ENCODE assay signal across 18 mouse cellular contexts in genomic region chr17:67349594-67349993, GRCm38 (mm10). TPM values are rescaled to one million over a fixed set of nuclear protein-coding genes. Genes with fewer than 3 reads are reported as not detected.
DNase-seq lines count a peak whose midpoint lies in the region; ATAC-seq and TF ChIP-seq lines count a peak whose summit lies in the region.
"Had no signal": no experiment of that assay in that cellular context is flagged by ENCODE, and none has a peak within 500 bp of the region (broad histone marks: within the 10 kb centered on the region; RNA-seq: fewer than 3 reads in every experiment).

No protein-coding gene starts in this region.

- intact Hi-C loops in heart, adult 2 months (cut with DNase I): no loop called here

- no peak overlapping the region for H3K9ac ChIP-seq in heart, adult 2 months (ENCODE audit: low read depth, low read length)
- no peak overlapping the region for H3K9ac ChIP-seq in liver, embryonic 14.5 days (replicated peaks)
- no peak overlapping the region for H3K9ac ChIP-seq in liver, embryonic 11.5 days (ENCODE audit: low read depth, low read length)
- H3K9ac ChIP-seq in kidney, embryonic 16.5 days (replicated peaks; ENCODE audit: low read length): no peak overlapping the region
- H3K9ac ChIP-seq: forebrain, embryonic 13.5 days; heart, embryonic 12.5 days; liver, embryonic 13.5 days; midbrain, embryonic 13.5 days had no signal

- peak; percentile 59 for TF ChIP-seq CTCF in heart, adult 2 months (IDR thresholded peaks at IDR 0.05)
- TF ChIP-seq CTCF in liver, embryonic 14.5 days (IDR thresholded peaks at IDR 0.05; ENCODE audit: low read depth): 0 out of 2 replicates have a peak, but pooled peaks have one; percentile 31

- no peak for TF ChIP-seq POLR2A in heart, adult 2 months (IDR thresholded peaks at IDR 0.05; ENCODE audit: insufficient read depth, low read depth, low read length)

- H3K9me3 ChIP-seq in heart, embryonic 10.5 days: no peaks in the 10 kb centered on the region
- no peaks in the 10 kb centered on the region for H3K9me3 ChIP-seq in liver, embryonic 14.5 days (ENCODE audit: control insufficient read depth, low read length)
- no peaks in the 10 kb centered on the region for H3K9me3 ChIP-seq in liver, embryonic 11.5 days (ENCODE audit: control insufficient read depth, low read length)
- H3K9me3 ChIP-seq in kidney, embryonic 16.5 days (ENCODE audit: low read length): peaks cover 2% of the 10 kb centered on the region; the same call in 1 of the 2 replicates
- H3K9me3 ChIP-seq: forebrain, embryonic 13.5 days; heart, embryonic 12.5 days; limb, embryonic 10.5 days; liver, embryonic 13.5 days; midbrain, embryonic 13.5 days had no signal

- H3K4me3 ChIP-seq in heart, adult 2 months: no peak overlapping the region
- H3K4me3 ChIP-seq in heart, embryonic 10.5 days: no peak overlapping the region
- no peak overlapping the region for H3K4me3 ChIP-seq in liver, embryonic 14.5 days (ENCODE audit: insufficient read depth in 1 of 2, low read depth in 2 of 2, low read length in 2 of 2)
- H3K4me3 ChIP-seq in liver, embryonic 11.5 days (ENCODE audit: low read depth, low read length): no peak overlapping the region
- no peak overlapping the region for H3K4me3 ChIP-seq in kidney, embryonic 16.5 days (ENCODE audit: low read length)
- H3K4me3 ChIP-seq: forebrain, embryonic 13.5 days; heart, embryonic 12.5 days; limb, embryonic 10.5 days; liver, embryonic 13.5 days; midbrain, embryonic 13.5 days had no signal

- peaks cover 5% of the 10 kb centered on the region; the same call in 1 of the 2 replicates for H3K79me2 ChIP-seq in heart, adult 2 months (replicated peaks; ENCODE audit: control insufficient read depth, insufficient read depth, low read length)

- DNase-seq in heart, adult 2 months: no peak
- no peak for DNase-seq in heart, embryonic 10.5 days (ENCODE audit: low spot score)
- DNase-seq in liver, embryonic 14.5 days (ENCODE audit: low read depth in 3 of 3, low spot score in 3 of 3): no peak
- no peak for DNase-seq in liver, embryonic 11.5 days (ENCODE audit: low spot score)
- peak; percentile 9 for DNase-seq in thymus, postnatal 4 days
- DNase-seq in thymus, postnatal 10 days (ENCODE audit: low spot score in 2 of 2): no peak
- DNase-seq in spleen, postnatal 14 days (ENCODE audit: low spot score in 2 of 2): no peak
- DNase-seq: cerebellum, adult 11 months; cerebellum, postnatal 25 days; gastrocnemius, postnatal 36 days; heart, postnatal 36 days; liver, embryonic 13.5 days had no signal

- no peak for ATAC-seq in liver, embryonic 14.5 days (ENCODE audit: insufficient read depth)
- ATAC-seq in liver, embryonic 11.5 days (replicated peaks; ENCODE audit: low FRiP score): no peak
- no peak for ATAC-seq in kidney, embryonic 16.5 days (ENCODE audit: low FRiP score, low TSS enrichment)
- ATAC-seq: forebrain, embryonic 13.5 days; midbrain, embryonic 13.5 days had no signal

- H3K27ac ChIP-seq in heart, adult 2 months: peak overlapping the region; percentile 99
- no peak overlapping the region for H3K27ac ChIP-seq in heart, embryonic 10.5 days
- H3K27ac ChIP-seq in liver, embryonic 14.5 days: no peak overlapping the region
- H3K27ac ChIP-seq in liver, embryonic 11.5 days (ENCODE audit: low read depth, low read length): no peak overlapping the region
- no peak overlapping the region for H3K27ac ChIP-seq in kidney, embryonic 16.5 days (ENCODE audit: low read length)
- H3K27ac ChIP-seq: forebrain, embryonic 13.5 days; limb, embryonic 10.5 days; liver, embryonic 13.5 days; macrophage; midbrain, embryonic 13.5 days had no signal

- H3K36me3 ChIP-seq in heart, adult 2 months (ENCODE audit: control insufficient read depth, insufficient read depth, low read length): peaks cover 16% of the 10 kb centered on the region
- no peaks in the 10 kb centered on the region for H3K36me3 ChIP-seq in heart, embryonic 10.5 days
- H3K36me3 ChIP-seq in liver, embryonic 14.5 days (replicated peaks; ENCODE audit: control insufficient read depth, insufficient read depth, low read depth): no peaks in the 10 kb centered on the region
- H3K36me3 ChIP-seq in liver, embryonic 11.5 days (ENCODE audit: control insufficient read depth, insufficient read depth, low read length): no peaks in the 10 kb centered on the region
- no peaks in the 10 kb centered on the region for H3K36me3 ChIP-seq in kidney, embryonic 16.5 days (ENCODE audit: insufficient read depth, low read length)
- H3K36me3 ChIP-seq: heart, embryonic 12.5 days; limb, embryonic 10.5 days; liver, embryonic 13.5 days; midbrain, embryonic 13.5 days had no signal

- no peaks in the 10 kb centered on the region for H3K27me3 ChIP-seq in heart, adult 2 months (ENCODE audit: control insufficient read depth, insufficient read depth, low read length)
- peaks cover 9% of the 10 kb centered on the region; the same call in 1 of the 2 replicates for H3K27me3 ChIP-seq in heart, embryonic 10.5 days (ENCODE audit: insufficient read depth, poor library complexity, severe bottlenecking)
- H3K27me3 ChIP-seq in liver, embryonic 14.5 days (ENCODE audit: control insufficient read depth, insufficient read depth, low read length): peaks cover 23% of the 10 kb centered on the region
- peaks cover 23% of the 10 kb centered on the region for H3K27me3 ChIP-seq in liver, embryonic 11.5 days (replicated peaks; ENCODE audit: control insufficient read depth, insufficient read depth, low read length)
- no peaks in the 10 kb centered on the region for H3K27me3 ChIP-seq in kidney, embryonic 16.5 days (ENCODE audit: insufficient read depth, low read length)
- H3K27me3 ChIP-seq: heart, embryonic 12.5 days had no signal

- 94% methylated on average over 8 of the region's 8 CpGs for WGBS in heart, adult 2 months
- 90% methylated on average over 8 of the region's 8 CpGs for WGBS in heart, embryonic 10.5 days
- WGBS in liver, embryonic 14.5 days (ENCODE audit: insufficient replicate concordance): 70% methylated on average over 8 of the region's 8 CpGs
- 88% methylated on average over 8 of the region's 8 CpGs for WGBS in liver, embryonic 11.5 days
- 93% methylated on average over 8 of the region's 8 CpGs for WGBS in kidney, embryonic 16.5 days

- H3K4me1 ChIP-seq in heart, adult 2 months (ENCODE audit: control insufficient read depth, insufficient read depth, low read length): peaks cover 23% of the 10 kb centered on the region
- peaks cover 5% of the 10 kb centered on the region; the same call in 1 of the 2 replicates for H3K4me1 ChIP-seq in heart, embryonic 10.5 days
- no peaks in the 10 kb centered on the region for H3K4me1 ChIP-seq in liver, embryonic 14.5 days (replicated peaks; ENCODE audit: control insufficient read depth in 2 of 2, insufficient read depth in 2 of 2, low read length in 1 of 2)
- peaks cover 4% of the 10 kb centered on the region; the same call in 1 of the 2 replicates for H3K4me1 ChIP-seq in liver, embryonic 11.5 days (replicated peaks; ENCODE audit: control insufficient read depth, insufficient read depth, low read length)
- H3K4me1 ChIP-seq in kidney, embryonic 16.5 days (ENCODE audit: insufficient read depth, low read length): peaks cover 32% of the 10 kb centered on the region
- H3K4me1 ChIP-seq: liver, embryonic 13.5 days had no signal

- no peak overlapping the region for H3K4me2 ChIP-seq in liver, embryonic 14.5 days (ENCODE audit: low read depth)
- no peak overlapping the region for H3K4me2 ChIP-seq in liver, embryonic 11.5 days
- H3K4me2 ChIP-seq in kidney, embryonic 16.5 days (replicated peaks; ENCODE audit: low read depth, low read length): no peak overlapping the region
- H3K4me2 ChIP-seq: forebrain, embryonic 13.5 days; heart, embryonic 12.5 days; liver, embryonic 13.5 days; midbrain, embryonic 13.5 days had no signal

- no peak for TF ChIP-seq EP300 in heart, adult 2 months (IDR thresholded peaks at IDR 0.05; ENCODE audit: insufficient read depth, low read depth, low read length)
- no peak for TF ChIP-seq EP300 in liver, embryonic 14.5 days (IDR thresholded peaks at IDR 0.05; ENCODE audit: low read depth)

RNA-seq across cellular contexts. Expression of gene Ptprm, which starts 4.7 kb away (rescaled TPM):
- 10 to 100 TPM; 78.9 to 88.5 TPM for total RNA-seq in heart, adult 2 months (2021)
- 34.6 and 46.9 TPM in 2 replicates for polyA plus RNA-seq in heart, adult 2 months (2012; rRNA removed)
- polyA plus RNA-seq in heart, embryonic 10.5 days (2016; fragmentation: Nextera tagmentation; extraction: Ambion mirVana): 12.6 and 13.6 TPM in 2 replicates
- polyA plus RNA-seq in liver, embryonic 14.5 days (2012; rRNA removed): 0.52 and 0.66 TPM in 2 replicates
- 0.79 and 0.91 TPM in 2 replicates for polyA plus RNA-seq in liver, embryonic 14.5 days (2014; fragmentation: Nextera tagmentation; extraction: Ambion mirVana)
- 5.0 and 5.7 TPM in 2 replicates for polyA plus RNA-seq in liver, embryonic 11.5 days (2014; fragmentation: Nextera tagmentation; extraction: Ambion mirVana)
- 17.3 and 19.9 TPM in 2 replicates for polyA plus RNA-seq in kidney, embryonic 16.5 days (2015; fragmentation: Nextera tagmentation; extraction: Ambion mirVana)
